Mouse (Mus musculus) embryonic stem cell, embryonic (primary cell): Measurements from ENCODE around the gene Fmo1.

Experiments
- CTCF ChIA-PET, 4 experiments: fragments of 300-600 bp in 2 of 4; fragments of 350-600 bp in 2 of 4; sonication (Branson Sonifier 250); formaldehyde crosslinking; loops; one replicate each; lab custom pipeline; 2022; ENCODE audit warnings: inconsistent platforms in 2 of 4; lab: Charles Lee
- POLR2A ChIA-PET, 4 experiments: fragments of 300-600 bp in 2 of 4; fragments of 350-600 bp in 2 of 4; sonication (Branson Sonifier 250); formaldehyde crosslinking; loops; one replicate each; lab custom pipeline; 2022; ENCODE audit warnings: antibody characterized with exemption in 4 of 4, inconsistent platforms in 1 of 4; lab: Charles Lee

Fmo1 gene

DNA sequence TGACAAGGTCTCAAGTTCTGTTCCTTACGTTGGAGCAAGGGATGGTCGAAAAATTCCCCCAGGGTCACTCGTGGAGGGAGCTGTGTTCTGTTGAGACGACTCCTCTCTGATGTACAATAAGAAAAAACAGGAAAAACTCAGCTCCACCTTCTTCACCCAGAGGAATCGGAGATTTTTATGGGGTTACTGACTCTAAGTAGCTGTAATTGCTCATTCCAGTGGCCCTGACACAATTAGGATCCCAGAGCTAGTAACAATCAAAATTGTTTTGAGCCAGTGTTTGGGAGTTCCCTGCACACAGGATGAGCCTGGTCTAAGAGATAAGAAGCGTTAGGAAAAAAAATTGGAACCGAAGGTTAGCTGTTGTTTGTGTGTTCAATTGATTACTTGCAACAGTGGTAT, at the start of gene Fmo1:
Gene Fmo1 (minus strand): TSS at position 331 of the 402 bp plus-strand sequence.
- CTCF ChIA-PET: interaction anchor here in 1 of 4 experiments (0.6 to 1.0 kb wide), 2 partner anchors 14 to 349 kb away, joined by 3 to 4 read pairs; no protein-coding TSS in a partner anchor
- POLR2A ChIA-PET: interaction anchor here in 1 of 4 experiments (0.6 kb wide), 1 partner anchor 713 kb away, joined by 3 read pairs; no protein-coding TSS in a partner anchor

DNA sequence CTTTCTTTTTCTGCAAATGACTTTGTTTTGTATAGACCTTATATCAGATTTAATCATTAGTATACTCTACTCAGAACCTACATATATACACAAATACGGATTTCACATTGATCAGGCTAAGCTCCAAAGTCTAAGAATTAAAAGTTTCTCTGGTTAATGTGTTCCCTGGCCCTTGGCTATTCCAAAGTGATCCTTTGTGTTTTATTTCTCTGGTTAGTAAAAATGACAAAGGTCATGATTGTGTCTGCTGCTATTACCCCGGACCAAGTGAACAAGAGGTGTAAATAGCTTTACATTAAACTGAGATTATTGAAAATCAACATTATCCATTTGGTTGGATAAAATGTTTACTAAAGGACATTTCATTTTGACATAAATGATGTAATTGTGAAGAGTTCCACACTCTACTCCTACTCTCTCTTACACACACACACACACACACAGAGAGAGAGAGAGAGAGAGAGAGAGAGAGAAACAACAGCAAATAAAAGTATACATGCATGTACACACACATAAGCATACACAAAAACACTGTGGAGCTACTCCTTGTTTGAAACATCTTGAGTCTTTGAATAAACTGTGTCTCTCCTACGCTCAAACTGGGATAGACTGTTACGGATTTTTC, 48.6 kb upstream of the Fmo1 start:
- CTCF ChIA-PET: no interaction called here
- POLR2A ChIA-PET: no interaction called here

DNA sequence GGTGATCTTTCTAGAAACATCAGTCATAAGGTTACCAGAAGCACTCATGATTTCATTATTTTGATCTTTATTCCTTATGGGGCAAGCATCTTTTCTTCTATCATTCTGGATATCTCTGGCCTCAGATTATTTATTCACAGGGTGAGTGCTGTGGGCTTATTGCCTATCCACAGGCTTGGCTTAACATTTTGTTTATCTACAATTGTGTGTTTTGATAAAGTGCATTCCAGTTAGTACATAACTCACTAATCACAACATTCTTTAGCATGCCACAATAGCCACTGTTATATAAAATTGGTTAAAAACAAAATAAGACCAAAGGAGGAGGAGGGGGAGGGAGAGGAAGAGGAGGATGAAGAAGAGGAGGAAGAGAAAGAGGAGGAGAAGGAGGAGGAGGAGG, 45.7 kb upstream of the Fmo1 start:
- ChIA-PET POLR2A (no interaction called here), CTCF (no interaction called here)

DNA sequence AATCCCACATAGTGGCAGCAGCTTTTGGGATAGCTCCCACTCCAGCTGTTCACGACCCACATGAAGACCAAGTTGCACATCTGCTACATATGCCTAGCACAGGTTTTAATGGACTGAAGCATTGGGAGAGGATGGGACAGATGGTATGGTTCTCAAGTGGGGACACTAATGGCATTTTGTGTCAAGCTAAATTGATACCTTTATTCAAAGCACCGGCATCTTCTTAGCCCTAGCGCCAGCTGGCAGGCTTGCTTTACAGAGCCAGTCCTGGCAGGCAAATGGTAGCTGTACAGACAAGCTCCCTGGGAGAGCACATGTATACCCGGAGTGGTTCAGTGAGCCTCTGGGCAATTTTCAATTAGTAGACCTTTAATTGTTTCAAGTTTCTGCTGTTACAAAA, 35.5 kb upstream of the Fmo1 start:
- ChIA-PET POLR2A (no interaction called here), CTCF (no interaction called here)

DNA sequence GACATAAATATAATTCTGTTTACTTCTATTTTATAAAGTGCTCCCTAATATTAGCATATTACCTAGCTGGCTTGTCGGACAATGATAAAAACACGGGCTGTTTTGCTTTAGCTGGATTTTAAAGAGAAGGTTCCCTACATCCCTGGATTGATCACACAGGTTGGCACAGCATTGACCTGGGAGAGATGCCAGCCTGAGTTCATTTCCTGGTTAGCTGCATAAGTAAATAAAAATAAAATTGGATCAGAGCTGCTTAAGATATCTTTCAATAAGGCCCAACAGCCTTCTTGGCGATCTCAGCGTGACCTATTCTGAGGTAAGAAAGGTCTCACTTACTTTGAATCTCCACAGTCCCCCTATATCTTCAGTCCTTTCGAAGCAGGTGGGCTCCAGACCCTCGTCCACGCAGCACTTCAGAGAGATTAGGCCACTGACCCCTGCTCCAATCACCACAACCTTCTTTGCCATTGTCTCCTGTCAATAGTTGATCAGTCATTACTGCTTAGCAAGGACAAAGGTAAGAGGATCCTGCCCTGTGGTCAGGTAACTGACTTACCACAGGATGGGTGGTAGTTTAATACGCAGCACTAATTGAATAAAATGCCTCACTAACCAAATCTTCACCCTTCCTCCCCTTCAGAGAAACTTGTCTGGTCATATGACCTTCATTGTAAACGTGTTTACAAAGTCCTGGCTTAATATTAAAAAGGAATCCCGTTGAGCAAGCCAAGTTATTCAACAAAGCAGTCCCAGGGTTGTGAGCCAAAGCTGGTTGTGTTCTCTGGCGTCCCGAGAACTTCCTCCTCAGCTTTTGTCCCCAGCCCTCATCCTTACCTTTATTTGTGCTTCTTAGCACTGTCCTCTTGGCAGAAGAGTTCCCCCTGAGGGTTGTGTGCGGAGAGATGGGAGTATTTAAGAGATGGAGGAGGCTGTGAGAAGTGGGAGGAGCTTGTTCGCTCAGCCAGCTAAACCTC, 31.7 kb upstream of the Fmo1 start, which contains the start of gene Fmo2:
Gene Fmo2 (minus strand): TSS at position 889 of the 974 bp plus-strand sequence.
- ChIA-PET POLR2A (interaction anchor here in 1 of 4 experiments (0.7 kb wide), 1 partner anchor 40 kb away, joined by 3 read pairs; no protein-coding TSS in a partner anchor), CTCF (no interaction called here)

DNA sequence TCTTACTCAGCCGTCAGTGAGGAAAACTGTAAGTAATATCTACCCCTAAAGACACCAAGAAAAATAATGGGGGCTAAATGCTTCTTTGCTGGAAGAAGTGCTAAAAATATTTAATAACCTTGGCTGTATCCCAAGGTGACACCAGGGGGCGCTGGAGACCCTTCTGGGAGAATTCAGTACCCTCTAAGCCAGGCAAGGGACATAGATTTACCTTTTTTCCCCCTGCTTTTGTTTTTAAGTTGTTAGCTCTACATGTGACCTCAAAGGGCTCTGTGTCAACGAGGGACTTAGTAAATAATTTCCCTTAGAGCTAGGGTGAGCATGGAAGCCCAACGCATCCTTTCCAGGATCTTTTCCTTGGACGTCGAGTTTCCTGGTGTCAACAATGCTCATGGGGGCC, 29.5 kb upstream of the Fmo1 start:
- CTCF ChIA-PET: no interaction called here

DNA sequence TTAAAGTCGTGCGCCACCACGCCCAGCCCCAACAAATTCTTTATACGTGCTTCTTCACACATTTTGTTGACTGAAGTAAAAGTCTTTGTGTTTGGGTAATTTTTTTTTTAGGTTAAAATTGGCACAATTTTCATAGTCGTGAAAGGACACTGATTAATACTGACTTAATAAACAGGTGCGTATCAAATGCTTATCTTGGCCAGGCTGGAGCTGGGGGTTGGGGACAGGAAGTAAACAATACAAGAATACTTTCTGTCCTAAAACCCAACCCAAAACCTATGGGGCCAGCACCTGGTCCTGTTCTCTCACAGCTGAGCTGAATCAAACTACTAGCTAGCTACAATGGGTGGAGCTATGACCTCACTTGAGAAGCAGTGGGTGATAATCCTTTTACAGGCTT, 26.6 kb upstream of the Fmo1 start:
- CTCF ChIA-PET: no interaction called here
- POLR2A ChIA-PET: no interaction called here

More for the DNA sequence above, 29.5 kb upstream of the Fmo1 start:
- POLR2A ChIA-PET: interaction anchor here in 1 of 4 experiments (0.6 kb wide), 1 partner anchor 418 kb away, joined by 4 read pairs; no protein-coding TSS in a partner anchor

DNA sequence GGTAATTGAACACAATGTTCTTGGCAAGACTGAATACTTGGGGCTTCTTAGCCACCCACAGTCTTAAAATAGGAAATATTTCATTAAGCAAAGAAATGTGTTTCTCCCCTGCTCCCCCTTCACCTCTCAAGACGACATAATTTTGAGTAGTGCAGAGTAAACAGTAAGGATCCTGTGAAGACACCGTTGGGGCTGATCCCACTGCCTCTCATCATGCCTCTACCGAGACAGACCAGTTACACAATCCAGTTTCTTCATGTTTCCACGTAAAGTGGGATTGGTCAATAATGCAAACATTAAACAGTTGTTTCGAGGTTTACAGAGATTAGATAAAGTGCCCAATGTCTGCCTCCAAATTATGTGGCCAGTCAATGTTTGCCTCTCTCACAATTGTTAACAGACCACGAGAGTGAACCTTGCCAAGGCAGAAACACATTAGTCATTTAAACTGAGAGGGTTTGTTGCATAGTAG, 25.6 kb upstream of the Fmo1 start:
- POLR2A ChIA-PET: no interaction called here
- CTCF ChIA-PET: no interaction called here

DNA sequence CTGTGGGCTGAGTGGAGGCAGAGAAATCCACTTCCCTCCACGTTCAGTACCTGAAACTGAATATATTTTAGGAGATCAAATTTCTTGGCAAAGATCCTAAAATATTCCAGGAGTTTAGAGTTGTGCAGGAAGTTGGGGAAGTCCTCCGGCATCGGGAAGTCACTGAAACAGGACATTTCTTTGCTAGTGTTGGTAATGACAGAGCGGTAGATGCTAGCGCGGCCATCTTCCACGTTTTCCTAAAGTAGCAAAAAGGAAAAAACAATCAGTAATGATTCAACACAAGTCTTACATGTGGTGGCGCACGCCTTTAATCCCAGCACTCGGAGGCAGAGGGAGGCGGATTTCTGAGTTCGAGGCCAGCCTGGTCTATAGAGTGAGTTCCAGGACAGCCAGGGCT, 22.2 kb upstream of the Fmo1 start:
- POLR2A ChIA-PET: no interaction called here
- CTCF ChIA-PET: no interaction called here

DNA sequence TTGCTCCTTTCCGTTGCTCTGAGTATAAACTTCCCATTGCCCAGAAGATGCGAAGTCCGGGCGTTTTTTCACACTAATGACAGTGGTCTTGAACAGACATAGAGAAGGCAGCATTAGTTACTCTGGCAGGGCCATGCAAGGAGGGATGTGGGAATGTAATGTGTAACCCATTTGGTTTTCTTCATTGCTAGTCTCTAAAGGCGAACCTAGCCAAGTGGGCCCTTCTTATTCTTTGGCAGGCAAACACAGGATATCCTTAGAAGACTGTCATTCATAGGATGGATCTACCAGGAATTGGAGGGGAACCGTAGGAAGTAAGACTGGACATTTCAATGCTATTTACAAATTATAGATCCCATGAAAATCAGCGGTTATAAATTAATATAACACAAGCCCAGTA, 21.2 kb upstream of the Fmo1 start:
- ChIA-PET CTCF (no interaction called here), POLR2A (no interaction called here)

DNA sequence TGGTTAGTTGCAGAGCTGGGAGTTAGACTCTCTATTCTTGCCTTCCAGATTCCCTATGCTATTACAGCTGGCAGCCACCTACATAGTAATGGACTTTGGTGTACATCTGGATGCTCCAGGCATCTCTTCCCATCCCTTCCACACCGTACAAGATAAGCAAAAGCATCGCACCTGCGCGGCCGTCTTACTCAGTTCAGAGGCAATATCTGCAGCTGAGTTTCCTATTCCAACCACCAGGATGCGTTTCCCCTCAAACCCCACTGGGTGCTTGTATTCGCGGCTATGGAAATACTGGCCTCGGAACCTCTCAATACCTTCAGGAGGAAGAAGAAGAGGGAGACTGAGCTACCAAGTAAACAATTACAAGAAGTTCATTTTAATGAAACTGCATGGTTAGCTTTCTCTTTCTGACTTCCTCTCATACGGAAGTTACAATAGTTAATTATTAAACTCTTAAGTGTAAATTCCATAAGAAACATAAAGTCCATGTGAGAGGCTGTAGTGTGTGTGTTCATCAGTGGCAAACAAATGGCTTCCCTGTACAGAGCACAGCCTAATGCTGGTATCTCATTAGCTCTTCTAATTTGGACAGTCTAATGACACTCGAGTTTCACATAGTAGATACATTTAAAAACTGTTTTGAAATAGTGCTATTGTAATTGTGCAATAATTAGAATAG, 19.9 kb upstream of the Fmo1 start:
- ChIA-PET CTCF (no interaction called here), POLR2A (no interaction called here)

DNA sequence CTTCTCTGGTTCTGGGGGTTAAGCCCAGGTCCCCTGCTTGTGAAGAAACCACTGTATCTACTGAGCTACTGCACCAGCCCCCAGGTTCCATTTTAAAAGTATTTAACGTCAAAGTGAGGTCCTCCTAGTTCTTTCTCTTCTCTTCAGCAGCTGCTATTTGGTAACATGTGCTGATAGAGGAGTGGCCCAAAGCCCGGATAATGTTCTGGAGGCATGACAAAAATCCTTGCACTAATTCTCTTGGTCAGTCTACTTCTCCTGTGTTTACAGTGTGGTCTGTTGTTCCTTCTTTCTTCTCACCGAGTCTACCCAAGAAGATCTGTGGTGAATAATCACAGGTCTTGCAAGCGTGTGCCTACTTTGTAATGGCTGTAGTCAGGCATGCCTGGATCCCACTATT, 16.3 kb upstream of the Fmo1 start:
- POLR2A ChIA-PET: no interaction called here

DNA sequence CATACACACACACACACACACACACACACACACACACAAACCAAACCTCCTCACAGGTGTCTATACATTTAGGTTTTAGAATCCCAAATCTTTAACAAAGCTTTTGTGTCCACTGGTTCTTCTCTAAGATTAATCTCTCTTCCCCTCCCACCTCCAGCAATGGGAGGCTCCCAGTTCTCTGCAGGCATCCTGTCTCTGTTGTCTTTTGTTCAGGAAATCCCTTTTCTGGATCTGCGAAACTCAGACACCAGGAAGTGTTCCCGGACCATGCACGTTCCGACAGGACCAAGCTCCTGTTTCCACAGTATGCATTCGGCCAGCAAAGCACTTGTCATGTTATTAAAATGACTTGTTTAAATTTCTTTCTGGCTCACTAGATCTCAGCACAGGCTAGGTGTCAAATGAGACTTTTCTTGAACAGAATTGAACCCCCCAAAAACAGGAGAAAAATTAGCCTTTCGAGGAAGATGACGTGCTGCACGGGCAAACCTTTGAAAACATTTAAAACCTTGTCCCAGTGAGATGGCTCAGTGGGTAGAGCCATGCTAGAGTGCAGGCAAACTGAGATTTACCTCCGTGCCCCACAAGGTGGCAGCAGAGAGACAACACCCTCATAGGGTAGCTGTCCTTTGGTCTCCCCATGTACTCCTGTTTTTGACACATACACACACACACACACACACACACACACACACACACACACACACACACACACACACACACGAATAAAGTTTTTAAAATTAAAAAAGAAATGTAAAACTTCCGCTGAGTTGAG, 13.4 kb upstream of the Fmo1 start:
- POLR2A ChIA-PET: interaction anchor here in 1 of 4 experiments (0.6 kb wide), 1 partner anchor 1307 kb away, joined by 5 read pairs; no protein-coding TSS in a partner anchor

More for the DNA sequence above, 16.3 kb upstream of the Fmo1 start:
- CTCF ChIA-PET: no interaction called here

DNA sequence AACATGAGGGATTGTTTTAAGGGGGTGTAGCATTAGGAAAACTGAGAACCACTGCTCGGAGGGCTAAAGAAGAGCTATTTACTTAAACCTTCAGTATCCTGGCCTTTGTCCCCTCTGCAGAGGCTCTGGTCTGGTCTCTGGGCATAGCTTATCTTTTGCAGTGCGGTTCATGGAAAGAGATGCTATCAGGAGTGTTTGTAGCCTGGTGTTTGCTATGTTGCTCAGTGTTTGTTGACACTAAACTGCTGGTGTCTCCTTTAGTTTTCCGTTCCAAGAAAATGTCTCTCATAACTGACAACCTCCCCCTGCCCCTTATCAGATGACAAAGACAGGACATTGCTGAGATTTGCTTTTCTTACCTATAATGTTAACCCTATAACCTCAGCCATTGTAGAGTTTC, 8.7 kb upstream of the Fmo1 start:
- ChIA-PET POLR2A (no interaction called here), CTCF (no interaction called here)

More for the DNA sequence above, 13.4 kb upstream of the Fmo1 start:
- CTCF ChIA-PET: interaction anchor here (0.5 to 1.8 kb wide), 27 partner anchors 9 to 1986 kb away, joined by 3 to 13 read pairs (median 4); partner anchors contain the start of gene Fmo1 (in 1 of the 4)

DNA sequence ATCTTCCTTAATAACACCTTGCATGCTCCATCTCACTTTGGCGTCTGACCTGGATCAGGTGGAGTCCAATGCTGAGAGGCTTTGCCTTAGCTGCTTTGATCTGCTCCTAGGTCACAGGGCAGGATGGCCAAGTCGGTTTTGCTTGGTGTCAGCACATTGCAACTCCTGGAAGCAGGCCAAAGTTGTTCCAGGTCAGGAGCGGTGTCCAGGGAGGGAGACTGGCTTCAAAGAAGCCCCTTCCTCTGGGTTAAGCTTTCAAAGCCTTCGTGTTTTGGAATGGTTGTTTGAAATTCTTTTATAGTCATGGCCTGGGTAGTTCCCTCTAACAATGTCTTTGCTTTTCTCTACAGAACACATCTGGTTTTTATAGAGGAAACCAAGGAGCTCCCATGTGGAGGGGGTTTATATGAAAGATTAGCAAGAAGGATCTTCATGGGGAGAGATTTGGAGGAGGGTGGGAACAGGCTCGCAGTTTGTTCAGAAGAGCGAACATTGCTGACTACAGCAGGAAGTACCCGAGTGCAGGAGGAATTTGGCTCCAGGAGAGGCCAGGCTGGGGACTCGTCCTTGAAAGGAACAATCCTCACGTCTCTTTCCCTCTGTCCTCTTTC, 5.4 kb upstream of the Fmo1 start:
- ChIA-PET CTCF (no interaction called here), POLR2A (no interaction called here)

DNA sequence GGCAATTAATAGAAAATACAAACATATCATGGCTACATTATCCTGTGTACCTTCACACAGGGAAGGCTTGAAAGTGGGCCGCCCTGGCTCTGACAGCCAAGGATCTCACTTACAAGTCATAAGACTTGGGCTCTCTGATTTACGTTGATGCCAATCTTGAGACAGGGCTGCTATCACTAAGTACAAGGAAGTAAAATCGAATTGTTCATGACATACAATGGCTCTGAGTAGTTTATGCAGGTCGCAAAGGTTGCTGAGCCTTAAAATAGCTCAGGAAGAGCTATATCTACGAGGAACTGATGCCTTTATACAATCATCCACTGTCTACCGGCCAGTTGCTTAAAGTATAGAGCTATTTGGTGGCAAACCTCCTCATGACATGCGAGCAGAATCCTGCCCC, 4.6 kb upstream of the Fmo1 start:
- ChIA-PET CTCF (interaction anchor here in 1 of 4 experiments (0.5 kb wide), 1 partner anchor 9 kb away, joined by 7 read pairs; no protein-coding TSS in a partner anchor), POLR2A (no interaction called here)

DNA sequence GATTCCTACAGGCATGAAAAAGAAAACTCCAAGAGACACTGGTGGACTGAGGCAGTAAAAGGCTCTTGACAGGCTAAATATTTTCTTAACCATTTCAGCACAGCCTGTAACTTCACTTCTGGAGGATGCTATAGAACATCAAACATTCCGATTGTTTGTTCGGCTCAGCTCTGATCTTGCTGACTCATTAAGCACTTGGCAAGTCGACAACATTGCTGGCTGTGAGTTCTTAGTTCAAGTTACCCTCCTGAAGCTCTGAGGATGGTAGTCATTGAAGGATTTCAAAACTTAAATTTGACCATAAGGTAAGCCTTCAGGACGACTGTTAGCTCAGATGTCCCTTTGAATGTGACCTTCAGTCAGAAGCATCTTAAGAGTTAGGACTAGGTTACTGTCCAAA, 986 bp upstream of the Fmo1 start:
- ChIA-PET POLR2A (no interaction called here), CTCF (interaction anchor here in 1 of 4 experiments (0.6 kb wide), 1 partner anchor 13 kb away, joined by 4 read pairs; no protein-coding TSS in a partner anchor)

DNA sequence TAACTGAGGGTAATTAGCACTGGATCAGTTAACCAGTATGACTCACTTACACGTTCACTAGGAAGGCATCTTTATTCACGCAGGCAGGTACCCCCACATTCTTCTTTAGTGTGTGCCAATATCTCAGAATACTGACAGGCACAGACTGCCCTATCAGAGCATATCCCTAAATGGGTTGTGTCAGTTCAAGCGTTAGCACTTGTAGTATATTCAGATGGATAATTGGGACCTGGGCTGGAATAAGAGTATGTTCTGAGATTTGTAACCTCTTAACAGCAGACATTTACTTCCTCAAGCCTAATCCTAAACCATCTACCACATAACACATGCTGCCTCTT, 948 bp downstream of the Fmo1 start:
- CTCF ChIA-PET: no interaction called here
- POLR2A ChIA-PET: no interaction called here
